Mouse (Mus musculus) left cerebral cortex, postnatal 25 days (tissue): ENCODE measurements around the gene Gm16253. TPM values are rescaled to one million over a fixed set of nuclear protein-coding genes. Genes with fewer than 3 reads are reported as not detected.

Experiments
- DNase-seq, 2 experiments: peaks; one replicate each; pipeline ENCODE4 v3.0.0; 2022; ENCODE audit warnings: low spot score in 2 of 2, mixed read lengths in 1 of 2
- intact Hi-C: fragments of 180-260 bp; cut with DNase I; formaldehyde crosslinking; loops from one replicate; pipeline ENCODE4 v1.15.1; 2025
- total RNA-seq, 2 experiments: library from RNA; stranded (reverse); gene quantifications; 2 replicates each; pipeline ENCODE4 v1.2.3; 2021

Gene Gm16253
- total RNA-seq, 2 experiments from 2014 or later, result not detected

- intact Hi-C loops, result loop anchor here (2.0 kb wide), 1 partner anchor 19 kb away; no protein-coding TSS in a partner anchor
- no peak for DNase-seq
Observed at GRCm38 (mm10) chr3:96555999-96556614, 20.7 kb upstream of the Gm16253 start.

GRCm38 (mm10) chr3:96556651-96557635 is 19.8 kb upstream of the Gm16253 start:
- intact Hi-C loops, result loop anchor here (2.0 kb wide), 1 partner anchor 18 kb away; no protein-coding TSS in a partner anchor
- no peak for DNase-seq

GRCm38 (mm10) chr3:96557694-96558093 is 19.1 kb upstream of the Gm16253 start, which contains the start of gene Txnip:
Txnip (plus strand) TSS chr3:96557957.
- intact Hi-C loops, result loop anchor here (2.0 kb wide), 1 partner anchor 17 kb away; no protein-coding TSS in a partner anchor
- DNase-seq, result peak; percentile 96 to 97

- intact Hi-C loops, result no loop called here
- DNase-seq, result no peak
Observed at GRCm38 (mm10) chr3:96558159-96558558, 18.6 kb upstream of the Gm16253 start.

- intact Hi-C loops, result no loop called here
- DNase-seq, result no peak
Observed at GRCm38 (mm10) chr3:96558668-96559196, 18.1 kb upstream of the Gm16253 start.

- DNase-seq, result no peak
- intact Hi-C loops, result no loop called here
Observed at GRCm38 (mm10) chr3:96559398-96559910, 17.3 kb upstream of the Gm16253 start.

- DNase-seq, result no peak
- intact Hi-C loops, result no loop called here
Observed at GRCm38 (mm10) chr3:96559911-96560850, 16.6 kb upstream of the Gm16253 start.

GRCm38 (mm10) chr3:96560881-96561668 is 15.7 kb upstream of the Gm16253 start:
- intact Hi-C loops, result no loop called here

GRCm38 (mm10) chr3:96561946-96562681 is 14.7 kb upstream of the Gm16253 start:
- intact Hi-C loops, result no loop called here
- DNase-seq, result no peak

More at GRCm38 (mm10) chr3:96560881-96561668, 15.7 kb upstream of the Gm16253 start:
- DNase-seq, result no peak

- no peak for DNase-seq
- intact Hi-C loops, result no loop called here
Observed at GRCm38 (mm10) chr3:96563267-96563666, 13.5 kb upstream of the Gm16253 start.

- intact Hi-C loops, result no loop called here
- no peak for DNase-seq
Observed at GRCm38 (mm10) chr3:96563911-96564632, 12.7 kb upstream of the Gm16253 start.

GRCm38 (mm10) chr3:96564633-96565032 is 12.2 kb upstream of the Gm16253 start:
- peak in 1 of 2 experiments; percentile 39 for DNase-seq
- intact Hi-C loops, result no loop called here

- intact Hi-C loops, result no loop called here
- no peak for DNase-seq
Observed at GRCm38 (mm10) chr3:96565105-96565504, 11.7 kb upstream of the Gm16253 start.

GRCm38 (mm10) chr3:96566661-96567450 is 9.9 kb upstream of the Gm16253 start:
- intact Hi-C loops, result no loop called here
- no peak for DNase-seq

GRCm38 (mm10) chr3:96568605-96569004 is 8.2 kb upstream of the Gm16253 start:
- intact Hi-C loops, result no loop called here
- no peak for DNase-seq

- intact Hi-C loops, result no loop called here
- no peak for DNase-seq
Observed at GRCm38 (mm10) chr3:96569506-96569905, 7.3 kb upstream of the Gm16253 start.
